Mouse (Mus musculus): ENCODE measurements around the gene Susd1. TPM values are rescaled to one million over a fixed set of nuclear protein-coding genes. Genes with fewer than 3 reads are reported as not detected.
"Not testable (repeated sequence)": the region's sequence is repeated elsewhere in the genome, so short reads cannot be mapped to it uniquely, and the experiment has no call there.

The Susd1 gene
- total RNA-seq, 2 experiments from 2014 or later: 74.8 to 95.7 TPM

- ATAC-seq (replicated peaks; ENCODE audit: poor library complexity, severe bottlenecking): peak; percentile 78
Measured at GRCm38 (mm10) chr4:59298719-59299496, 139.5 kb downstream of the Susd1 start.

GRCm38 (mm10) chr4:59295127-59295526 is 143.3 kb downstream of the Susd1 start:
- ATAC-seq (replicated peaks; ENCODE audit: poor library complexity, severe bottlenecking): no peak

DNA sequence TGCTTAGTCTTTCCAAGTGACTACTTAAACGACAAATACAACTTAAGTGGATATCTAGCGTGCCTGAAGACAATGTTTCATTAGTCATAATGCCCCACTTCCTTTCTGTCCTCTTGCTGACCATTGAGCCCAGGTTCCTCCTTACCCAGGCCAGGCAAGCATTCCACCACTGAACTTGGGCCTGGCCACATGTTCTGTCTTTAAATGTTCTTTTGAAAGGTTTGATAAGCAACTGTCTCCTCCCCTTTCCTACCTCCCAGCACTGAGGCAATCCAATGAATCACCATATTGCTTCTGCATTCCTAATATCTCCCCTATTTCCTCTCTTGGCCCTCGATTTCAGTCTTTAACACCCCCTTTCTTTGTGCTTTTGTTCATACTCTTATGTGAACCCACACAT is 143.8 kb downstream of the Susd1 start:
- peak; percentile 64 for ATAC-seq (replicated peaks; ENCODE audit: poor library complexity, severe bottlenecking)

- ATAC-seq (replicated peaks; ENCODE audit: poor library complexity, severe bottlenecking): peak; percentile 29; the same call in 1 of the 2 replicates
Measured at GRCm38 (mm10) chr4:59291914-59292718, 146.3 kb downstream of the Susd1 start.

- ATAC-seq (replicated peaks; ENCODE audit: poor library complexity, severe bottlenecking): peak; percentile 21; the same call in 1 of the 2 replicates
Measured at GRCm38 (mm10) chr4:59290972-59291576, 147.4 kb downstream of the Susd1 start.

DNA sequence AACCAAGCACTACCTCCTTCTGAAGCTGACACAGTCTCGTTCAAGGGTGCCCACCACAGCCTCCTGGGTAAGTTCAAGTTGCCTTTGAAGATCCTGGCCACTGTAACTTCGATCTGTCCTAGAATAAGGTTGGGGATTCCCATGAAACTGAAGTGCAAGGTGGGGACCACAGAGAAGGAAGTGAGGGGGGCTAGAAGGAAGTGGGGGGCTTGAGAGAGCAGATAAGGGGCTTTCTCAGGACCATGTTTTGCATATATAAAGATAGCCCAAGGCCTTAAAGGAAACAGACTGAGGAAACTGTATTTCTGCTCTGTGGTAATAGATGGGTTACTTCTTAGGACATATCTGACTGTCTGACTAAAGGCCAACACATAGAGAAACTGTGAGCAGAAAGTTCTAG is 151.3 kb downstream of the Susd1 start:
- ATAC-seq (replicated peaks; ENCODE audit: poor library complexity, severe bottlenecking): peak; percentile 52

GRCm38 (mm10) chr4:59286351-59286750 is 152.1 kb downstream of the Susd1 start:
- not testable (repeated sequence) for ATAC-seq (replicated peaks; ENCODE audit: poor library complexity, severe bottlenecking)

- ATAC-seq (replicated peaks; ENCODE audit: poor library complexity, severe bottlenecking): no peak
Measured at GRCm38 (mm10) chr4:59282699-59283487, 155.5 kb downstream of the Susd1 start.

DNA sequence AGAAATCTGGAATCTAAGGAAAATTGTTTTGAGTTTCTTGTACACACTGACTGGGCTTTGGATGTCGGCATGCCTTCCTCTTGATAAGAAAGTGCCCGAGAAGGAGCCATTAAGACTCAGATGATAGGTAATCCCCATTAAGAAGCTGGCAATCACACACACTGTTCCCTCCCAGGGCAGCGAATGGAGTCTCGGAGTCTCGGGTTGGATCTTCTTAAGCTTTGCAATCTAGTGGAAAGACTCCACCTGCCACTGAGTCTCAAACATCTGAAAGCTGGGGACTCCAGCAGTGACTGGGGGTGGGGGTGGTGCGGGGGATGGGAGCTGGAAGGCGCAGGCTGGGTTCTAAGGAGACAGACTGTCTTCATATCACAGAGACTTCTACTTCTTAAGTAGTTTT is 156.3 kb downstream of the Susd1 start:
- no peak for ATAC-seq (replicated peaks; ENCODE audit: poor library complexity, severe bottlenecking)

GRCm38 (mm10) chr4:59280876-59281275 is 157.6 kb downstream of the Susd1 start:
- no peak for ATAC-seq (replicated peaks; ENCODE audit: poor library complexity, severe bottlenecking)

DNA sequence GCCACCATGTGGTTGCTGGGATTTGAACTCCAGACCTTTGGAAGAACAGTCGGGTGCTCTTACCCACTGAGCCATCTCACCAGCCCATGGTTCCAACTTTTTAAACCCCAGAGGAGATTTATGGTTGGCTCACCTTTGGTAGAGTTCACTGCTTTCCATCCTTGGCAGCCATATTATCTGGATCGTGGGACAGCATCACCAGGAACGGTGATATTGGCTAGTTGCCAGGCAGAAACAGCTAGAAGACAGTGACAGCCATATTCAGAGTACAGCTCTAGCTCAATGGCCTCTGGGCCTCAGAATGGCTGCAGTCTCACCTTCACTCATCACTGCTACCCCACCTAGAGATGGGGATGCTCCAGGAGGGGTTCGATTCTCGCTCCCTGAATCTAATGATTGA is 159.3 kb downstream of the Susd1 start:
- ATAC-seq (replicated peaks; ENCODE audit: poor library complexity, severe bottlenecking): no peak

DNA sequence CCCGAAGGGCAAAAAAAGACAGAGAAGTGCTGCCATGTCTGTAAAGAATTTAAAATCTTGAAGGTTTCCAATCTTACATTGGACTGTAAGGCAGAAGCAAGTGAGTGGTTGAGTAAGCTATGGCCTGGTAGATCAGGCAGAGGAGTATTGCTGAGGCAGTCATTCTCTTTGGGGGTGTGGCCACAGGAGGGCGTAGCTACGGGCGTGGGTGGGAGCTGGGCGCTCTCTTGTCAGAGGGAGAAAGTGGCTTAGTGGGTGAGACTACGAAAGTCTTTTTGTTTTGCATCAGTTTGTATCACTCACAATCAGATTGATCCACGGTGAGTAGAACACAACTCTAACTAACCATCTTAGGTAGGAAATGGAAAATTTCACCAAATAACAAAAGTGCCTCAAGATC is 160.0 kb downstream of the Susd1 start:
- ATAC-seq (replicated peaks; ENCODE audit: poor library complexity, severe bottlenecking): no peak

- ATAC-seq (replicated peaks; ENCODE audit: poor library complexity, severe bottlenecking): no peak
Measured at GRCm38 (mm10) chr4:59277958-59278357, 160.5 kb downstream of the Susd1 start.

GRCm38 (mm10) chr4:59275956-59276355 is 162.5 kb downstream of the Susd1 start:
- no peak for ATAC-seq (replicated peaks; ENCODE audit: poor library complexity, severe bottlenecking)

DNA sequence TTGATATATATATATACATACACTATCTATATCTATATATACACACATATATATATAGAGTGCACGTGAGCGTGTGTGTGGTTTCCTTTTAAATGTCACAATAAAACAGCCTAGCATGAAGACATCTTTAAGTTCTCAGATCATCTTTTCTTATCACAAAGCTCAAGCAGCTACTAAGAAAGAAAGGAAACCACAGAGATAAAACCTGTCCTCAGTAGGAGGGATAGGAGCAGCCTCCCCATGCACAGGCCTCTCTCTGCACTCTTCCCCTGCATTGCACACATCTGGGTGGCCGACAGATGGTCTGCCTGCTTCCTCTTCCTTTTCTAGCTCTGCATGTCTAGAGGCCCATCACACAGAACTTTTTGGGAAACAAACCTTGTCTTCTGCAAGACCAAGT is 162.9 kb downstream of the Susd1 start:
- ATAC-seq (replicated peaks; ENCODE audit: poor library complexity, severe bottlenecking): peak; percentile 93

DNA sequence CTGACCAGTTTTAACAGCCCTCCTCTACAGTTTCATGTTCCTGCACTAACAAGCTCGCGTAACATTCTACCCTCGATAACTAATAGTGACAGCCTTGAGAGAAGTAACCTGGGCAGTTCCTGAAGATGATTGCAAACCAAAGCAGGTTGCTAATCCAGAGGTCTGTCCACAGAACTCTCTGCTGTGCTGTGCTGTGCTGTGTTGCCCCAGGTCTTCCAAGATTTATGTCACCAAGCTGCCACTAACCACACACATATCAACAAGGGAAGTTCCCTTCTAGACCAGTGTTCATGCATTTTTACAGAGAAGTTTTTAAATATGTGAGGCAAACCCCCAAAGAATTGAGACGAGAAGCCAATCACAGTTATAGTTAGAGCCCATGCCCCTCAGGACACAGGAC is 164.3 kb downstream of the Susd1 start:
- ATAC-seq (replicated peaks; ENCODE audit: poor library complexity, severe bottlenecking): peak; percentile 72

- peak; percentile 47 for ATAC-seq (replicated peaks; ENCODE audit: poor library complexity, severe bottlenecking)
Measured at GRCm38 (mm10) chr4:59273342-59273741, 165.1 kb downstream of the Susd1 start.

GRCm38 (mm10) chr4:59265631-59266030 is 172.8 kb downstream of the Susd1 start:
- ATAC-seq (replicated peaks; ENCODE audit: poor library complexity, severe bottlenecking): peak; percentile 33

DNA sequence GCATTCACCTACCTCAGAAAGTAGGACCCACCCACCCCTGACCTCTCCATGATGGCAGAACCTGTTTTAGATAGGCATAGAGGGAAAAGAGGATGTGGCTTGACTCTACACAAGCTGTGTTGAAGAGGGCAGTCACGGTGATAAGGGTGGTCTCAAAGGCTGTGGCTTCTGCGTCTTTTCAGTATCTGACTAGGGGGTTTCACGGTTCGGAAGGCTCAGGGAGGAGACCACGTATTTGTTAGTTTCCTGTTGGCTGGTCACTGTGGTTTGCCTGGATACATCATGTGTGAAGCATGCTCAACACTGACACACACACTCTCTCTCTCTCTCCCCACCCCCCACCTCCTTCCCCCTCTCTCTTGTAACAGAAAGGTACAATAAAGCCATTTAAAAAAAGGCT is 173.3 kb downstream of the Susd1 start:
- ATAC-seq (replicated peaks; ENCODE audit: poor library complexity, severe bottlenecking): peak; percentile 38
